Mouse (Mus musculus) midbrain, postnatal 0 days (tissue): Measurements from ENCODE around the gene Zfp853. TPM values are rescaled to one million over a fixed set of nuclear protein-coding genes. Genes with fewer than 3 reads are reported as not detected.

Source experiments
- ATAC-seq: fragments of 200-750 bp; cut with Nextera tagmentation; 2 replicates; pipeline ENCODE4 v1.8.0; 2017; ENCODE audit warnings: moderate number of reproducible peaks, mild to moderate bottlenecking, moderate TSS enrichment, moderate library complexity; ENCODE audit not compliant: low FRiP score
- DNase-seq: peaks from one replicate; pipeline ENCODE4 v3.0.0-alpha.2; 2015; ENCODE audit warnings: low spot score
- H3K27ac ChIP-seq: fragments of 300-500 bp; sonication (generic); 2 replicates; pipeline ENCODE4 v1.5.1; 2014; ENCODE audit warnings: low read depth, mild to moderate bottlenecking, low read length, mixed read lengths
- H3K27me3 ChIP-seq: fragments of 300-500 bp; sonication (generic); 2 replicates; pipeline ENCODE4 v1.6.1; 2014; ENCODE audit warnings: low read length, control low read depth, mixed read lengths; ENCODE audit not compliant: insufficient read depth
- H3K36me3 ChIP-seq: fragments of 300-500 bp; sonication (generic); 2 replicates; pipeline ENCODE4 v1.6.1; 2014; ENCODE audit warnings: low read length, control low read depth, mixed read lengths; ENCODE audit not compliant: insufficient read depth
- H3K4me1 ChIP-seq: fragments of 300-500 bp; sonication (generic); 2 replicates; pipeline ENCODE4 v1.6.1; 2014; ENCODE audit warnings: mild to moderate bottlenecking, control low read depth, antibody characterized with exemption, low read length, mixed read lengths; ENCODE audit not compliant: insufficient read depth
- H3K4me2 ChIP-seq: fragments of 300-500 bp; sonication (generic); 2 replicates; pipeline ENCODE4 v1.6.1; 2014; ENCODE audit warnings: low read depth, mild to moderate bottlenecking, low read length, mixed read lengths; ENCODE audit not compliant: poor library complexity, severe bottlenecking
- H3K4me3 ChIP-seq: fragments of 300-500 bp; sonication (generic); 2 replicates; pipeline ENCODE4 v1.5.1; 2014; ENCODE audit warnings: low read depth, mild to moderate bottlenecking, low read length, moderate library complexity
- H3K9ac ChIP-seq: fragments of 300-500 bp; sonication (generic); replicated peaks from 2 replicates; pipeline ENCODE4 v1.6.1; 2014; ENCODE audit warnings: mild to moderate bottlenecking, low read length, moderate library complexity, mixed read lengths; ENCODE audit not compliant: poor library complexity, severe bottlenecking
- H3K9me3 ChIP-seq: fragments of 300-500 bp; sonication (generic); 2 replicates; pipeline ENCODE4 v1.6.1; 2016; ENCODE audit warnings: low read length, control low read depth
- CTCF ChIP-seq: IDR thresholded peaks from 2 replicates; pipeline ENCODE4 v1.5.1; 2016; ENCODE audit warnings: antibody characterized with exemption, mild to moderate bottlenecking
- WGBS: fragments of 180-500 bp; shearing (Covaris S2); extraction: QIAGEN DNeasy Blood & Tissue Kit; methylation state at CpG from one replicate; pipeline ENCODE4 v1.1.7; 2014; 5-methylcytosine and 5-hydroxymethylcytosine counted together
- polyA plus RNA-seq: library from polyadenylated mRNA; unstranded; fragments of >200 nt; fragmentation: Nextera tagmentation; extraction: Ambion mirVana; gene quantifications from 2 replicates; pipeline ENCODE4 v1.2.1, GENCODE M21; 2015
- total RNA-seq: library from RNA; depleted of rRNA; stranded (reverse); fragments of >200 nt; gene quantifications from 2 replicates; pipeline ENCODE4 v1.2.3, GENCODE M21; 2014

Zfp853 gene
- total and polyA plus RNA-seq, 2 experiments from 2014 or later, result 0.62 to 31.3 TPM

- DNase-seq (no peak), ATAC-seq (no peak)
- 65% methylated on average over 9 of the region's 9 CpGs for WGBS
- H3K4me3 ChIP-seq, result no peak overlapping the region
- H3K9ac ChIP-seq, result no peak overlapping the region
- H3K4me1 ChIP-seq, result peaks cover 4% of the 10 kb centered on the region; the same call in 1 of the 2 replicates
- H3K4me2 ChIP-seq, result no peak overlapping the region
- H3K27me3 ChIP-seq, result peaks cover 28% of the 10 kb centered on the region
- H3K36me3 ChIP-seq, result no peaks in the 10 kb centered on the region; the same call in 1 of the 2 replicates
- no peak overlapping the region for H3K27ac ChIP-seq
- TF ChIP-seq CTCF, result no peak
- H3K9me3 ChIP-seq, result no peaks in the 10 kb centered on the region
Observed at GRCm38 (mm10) chr5:143289299-143289698, 4.1 kb downstream of the Zfp853 start.

GRCm38 (mm10) chr5:143288378-143288911 lies 5.0 kb downstream of the Zfp853 start:
- Histone ChIP-seq H3K27me3 (peaks cover 26% of the 10 kb centered on the region), H3K27ac (no peak overlapping the region), H3K9ac (no peak overlapping the region), H3K4me2 (peak overlapping the region; percentile 35), H3K4me3 (0 out of 2 replicates have a peak overlapping the region, but pooled peaks have one; percentile 16), H3K4me1 (no peaks in the 10 kb centered on the region), H3K9me3 (no peaks in the 10 kb centered on the region), H3K36me3 (no peaks in the 10 kb centered on the region; the same call in 1 of the 2 replicates)
- 29% methylated on average over 9 of the region's 9 CpGs for WGBS
- ATAC-seq (no peak), DNase-seq (no peak)
- no peak for TF ChIP-seq CTCF

- no peak for TF ChIP-seq CTCF
- DNase-seq, result no peak
- 11% methylated on average over 48 of the region's 48 CpGs for WGBS
- Histone ChIP-seq H3K9me3 (no peaks in the 10 kb centered on the region), H3K4me1 (no peaks in the 10 kb centered on the region), H3K27ac (no peak overlapping the region), H3K9ac (no peak overlapping the region), H3K36me3 (no peaks in the 10 kb centered on the region; the same call in 1 of the 2 replicates), H3K27me3 (peaks cover 26% of the 10 kb centered on the region), H3K4me2 (peak overlapping the region; percentile 35), H3K4me3 (peak overlapping the region; percentile 16; the same call in 1 of the 2 replicates)
- no peak for ATAC-seq
Observed at GRCm38 (mm10) chr5:143287774-143288328, 5.6 kb downstream of the Zfp853 start.

GRCm38 (mm10) chr5:143284762-143285161 lies 8.7 kb downstream of the Zfp853 start:
- no peaks in the 10 kb centered on the region; the same call in 1 of the 2 replicates for H3K36me3 ChIP-seq
- H3K4me3 ChIP-seq, result no peak overlapping the region
- H3K4me2 ChIP-seq, result no peak overlapping the region
- peak; percentile 42 for TF ChIP-seq CTCF
- no peak for ATAC-seq
- no peaks in the 10 kb centered on the region for H3K9me3 ChIP-seq
- no peak for DNase-seq
- H3K4me1 ChIP-seq, result no peaks in the 10 kb centered on the region
- 37% methylated on average over 6 of the region's 6 CpGs for WGBS
- no peak overlapping the region for H3K27ac ChIP-seq
- H3K9ac ChIP-seq, result no peak overlapping the region
- H3K27me3 ChIP-seq, result peaks cover 23% of the 10 kb centered on the region

- no peak for TF ChIP-seq CTCF
- H3K9ac ChIP-seq, result no peak overlapping the region
- H3K36me3 ChIP-seq, result no peaks in the 10 kb centered on the region
- no peaks in the 10 kb centered on the region for H3K4me1 ChIP-seq
- ATAC-seq (no peak), DNase-seq (no peak)
- no peak overlapping the region for H3K4me3 ChIP-seq
- H3K9me3 ChIP-seq, result no peaks in the 10 kb centered on the region
- H3K27ac ChIP-seq, result no peak overlapping the region
- WGBS, result 33% methylated on average over 9 of the region's 10 CpGs
- H3K27me3 ChIP-seq, result no peaks in the 10 kb centered on the region; the same call in 1 of the 2 replicates
- H3K4me2 ChIP-seq, result no peak overlapping the region
Observed at GRCm38 (mm10) chr5:143279247-143279646, 14.2 kb downstream of the Zfp853 start.

- 49% methylated on average over 5 of the region's 5 CpGs for WGBS
- DNase-seq (no peak), ATAC-seq (no peak)
- Histone ChIP-seq H3K9ac (no peak overlapping the region), H3K27ac (no peak overlapping the region), H3K27me3 (no peaks in the 10 kb centered on the region; the same call in 1 of the 2 replicates), H3K4me3 (no peak overlapping the region), H3K9me3 (no peaks in the 10 kb centered on the region), H3K4me2 (no peak overlapping the region), H3K4me1 (peaks cover 1% of the 10 kb centered on the region; the same call in 1 of the 2 replicates), H3K36me3 (no peaks in the 10 kb centered on the region)
- no peak for TF ChIP-seq CTCF
Observed at GRCm38 (mm10) chr5:143275761-143276160, 17.7 kb downstream of the Zfp853 start.
